Mouse (Mus musculus) midbrain, embryonic 13.5 days (tissue): ENCODE measurements around the gene Eif6. TPM values are rescaled to one million over a fixed set of nuclear protein-coding genes. Genes with fewer than 3 reads are reported as not detected.

ENCODE experiments used
- ATAC-seq: fragments of 200-750 bp; cut with Nextera tagmentation; 2 replicates; pipeline ENCODE4 v1.8.0; 2017; ENCODE audit warnings: mild to moderate bottlenecking, moderate TSS enrichment, moderate library complexity
- H3K27ac ChIP-seq: fragments of 300-500 bp; sonication (generic); 2 replicates; pipeline ENCODE4 v1.5.1; 2015; ENCODE audit warnings: inconsistent platforms, mild to moderate bottlenecking, moderate library complexity
- H3K27me3 ChIP-seq: fragments of 300-500 bp; sonication (generic); 2 replicates; pipeline ENCODE4 v1.6.1; 2015; ENCODE audit warnings: mild to moderate bottlenecking, inconsistent platforms
- H3K36me3 ChIP-seq: fragments of 300-500 bp; sonication (generic); 2 replicates; pipeline ENCODE4 v1.6.1; 2015; ENCODE audit warnings: mild to moderate bottlenecking, inconsistent platforms
- H3K4me1 ChIP-seq: fragments of 300-500 bp; sonication (generic); replicated peaks from 2 replicates; pipeline ENCODE4 v1.6.1; 2015; ENCODE audit warnings: inconsistent platforms
- H3K4me2 ChIP-seq: fragments of 300-500 bp; sonication (generic); replicated peaks from 2 replicates; pipeline ENCODE4 v1.6.1; 2015; ENCODE audit warnings: moderate library complexity, mild to moderate bottlenecking, inconsistent platforms
- H3K4me3 ChIP-seq: fragments of 300-500 bp; sonication (generic); replicated peaks from 2 replicates; pipeline ENCODE4 v1.5.1; 2015; ENCODE audit warnings: mild to moderate bottlenecking, inconsistent platforms
- H3K9ac ChIP-seq: fragments of 300-500 bp; sonication (generic); replicated peaks from 2 replicates; pipeline ENCODE4 v1.6.1; 2015; ENCODE audit warnings: mild to moderate bottlenecking, inconsistent platforms
- H3K9me3 ChIP-seq: fragments of 300-500 bp; sonication (generic); 2 replicates; pipeline ENCODE4 v1.6.1; 2016; ENCODE audit warnings: mild to moderate bottlenecking, inconsistent platforms
- WGBS: fragments of 180-500 bp; shearing (Covaris S2); methylation state at CpG from one replicate; pipeline ENCODE4 v1.1.7; 2015; 5-methylcytosine and 5-hydroxymethylcytosine counted together
- polyA plus RNA-seq: library from polyadenylated mRNA; unstranded; fragments of >200 nt; fragmentation: Nextera tagmentation; extraction: Ambion mirVana; gene quantifications from 2 replicates; pipeline ENCODE4 v1.2.1, GENCODE M21; 2015

The Eif6 gene
- 157 and 161 TPM in 2 replicates for polyA plus RNA-seq

GRCm38 (mm10) chr2:155826630-155827424, at the start of gene Eif6:
Eif6 (minus strand) TSS chr2:155826925.
- peak within 1 kb of the TSS; percentile 91 for H3K4me3 ChIP-seq
- H3K4me2 ChIP-seq = peak within 1 kb of the TSS; percentile 97
- peaks cover 24% of the 10 kb centered on the region for H3K4me1 ChIP-seq
- peak; percentile 95 for ATAC-seq
- H3K27ac ChIP-seq = peak within 1 kb of the TSS; percentile 81
- 2% methylated on average over 27 of the region's 27 CpGs for WGBS
- peaks cover 21% of the 10 kb centered on the region for H3K36me3 ChIP-seq
- H3K9me3 ChIP-seq = no peaks in the 10 kb centered on the region
- H3K27me3 ChIP-seq = no peaks in the 10 kb centered on the region
- H3K9ac ChIP-seq = peak within 1 kb of the TSS; percentile 75

- Histone ChIP-seq H3K36me3 (peaks cover 29% of the 10 kb centered on the region), H3K27me3 (no peaks in the 10 kb centered on the region), H3K9ac (no peak overlapping the region), H3K27ac (no peak overlapping the region), H3K9me3 (no peaks in the 10 kb centered on the region), H3K4me2 (no peak overlapping the region), H3K4me1 (0 out of 2 replicates have a peak, but pooled peaks cover 3% of the 10 kb centered on the region), H3K4me3 (no peak overlapping the region)
- WGBS = 92% methylated on average over 6 of the region's 6 CpGs
- no peak for ATAC-seq
Measured at GRCm38 (mm10) chr2:155873636-155874035, 46.9 kb upstream of the Eif6 start.

- H3K36me3 ChIP-seq = peaks cover 33% of the 10 kb centered on the region
- no peak for ATAC-seq
- H3K4me3 ChIP-seq = no peak overlapping the region
- 0 out of 2 replicates have a peak, but pooled peaks cover 3% of the 10 kb centered on the region for H3K4me1 ChIP-seq
- no peaks in the 10 kb centered on the region for H3K9me3 ChIP-seq
- no peak overlapping the region for H3K9ac ChIP-seq
- peak overlapping the region; percentile 20; the same call in 1 of the 2 replicates for H3K27ac ChIP-seq
- H3K27me3 ChIP-seq = no peaks in the 10 kb centered on the region
- no peak overlapping the region for H3K4me2 ChIP-seq
- 76% methylated on average over 10 of the region's 10 CpGs for WGBS
Measured at GRCm38 (mm10) chr2:155872930-155873507, 46.3 kb upstream of the Eif6 start.

- 0 out of 2 replicates have a peak, but pooled peaks cover 3% of the 10 kb centered on the region for H3K4me1 ChIP-seq
- no peaks in the 10 kb centered on the region for H3K27me3 ChIP-seq
- no peak overlapping the region for H3K4me3 ChIP-seq
- no peak overlapping the region for H3K4me2 ChIP-seq
- 78% methylated on average over 8 of the region's 8 CpGs for WGBS
- H3K9ac ChIP-seq = no peak overlapping the region
- no peaks in the 10 kb centered on the region for H3K9me3 ChIP-seq
- peaks cover 32% of the 10 kb centered on the region for H3K36me3 ChIP-seq
- ATAC-seq = no peak
- peak overlapping the region; percentile 20 for H3K27ac ChIP-seq
Measured at GRCm38 (mm10) chr2:155872486-155872885, 45.8 kb upstream of the Eif6 start.

- ATAC-seq = no peak
- Histone ChIP-seq H3K9me3 (no peaks in the 10 kb centered on the region), H3K4me3 (no peak overlapping the region), H3K4me2 (no peak overlapping the region), H3K27me3 (no peaks in the 10 kb centered on the region), H3K27ac (no peak overlapping the region), H3K4me1 (0 out of 2 replicates have a peak, but pooled peaks cover 3% of the 10 kb centered on the region), H3K36me3 (peaks cover 16% of the 10 kb centered on the region), H3K9ac (no peak overlapping the region)
- 82% methylated on average over 5 of the region's 5 CpGs for WGBS
Measured at GRCm38 (mm10) chr2:155869772-155870171, 43.0 kb upstream of the Eif6 start.

GRCm38 (mm10) chr2:155868320-155868719, 41.6 kb upstream of the Eif6 start:
- ATAC-seq = no peak
- 97% methylated on average over 8 of the region's 8 CpGs for WGBS
- no peak overlapping the region for H3K4me2 ChIP-seq
- H3K27me3 ChIP-seq = no peaks in the 10 kb centered on the region
- H3K4me3 ChIP-seq = no peak overlapping the region
- H3K27ac ChIP-seq = no peak overlapping the region
- no peaks in the 10 kb centered on the region for H3K9me3 ChIP-seq
- H3K36me3 ChIP-seq = peaks cover 10% of the 10 kb centered on the region
- peaks cover 10% of the 10 kb centered on the region for H3K4me1 ChIP-seq
- no peak overlapping the region for H3K9ac ChIP-seq

GRCm38 (mm10) chr2:155863301-155863867, 36.7 kb upstream of the Eif6 start:
- no peaks in the 10 kb centered on the region for H3K9me3 ChIP-seq
- peak overlapping the region; percentile 26; the same call in 1 of the 2 replicates for H3K4me2 ChIP-seq
- H3K27ac ChIP-seq = peak overlapping the region; percentile 58
- H3K4me1 ChIP-seq = peaks cover 19% of the 10 kb centered on the region
- no peak overlapping the region for H3K4me3 ChIP-seq
- no peaks in the 10 kb centered on the region for H3K27me3 ChIP-seq
- H3K9ac ChIP-seq = no peak overlapping the region
- H3K36me3 ChIP-seq = peaks cover under 1% of the 10 kb centered on the region
- 51% methylated on average over 11 of the region's 11 CpGs for WGBS
- peak; percentile 78 for ATAC-seq

- Histone ChIP-seq H3K27ac (peak overlapping the region; percentile 70), H3K36me3 (peaks cover 3% of the 10 kb centered on the region; the same call in 1 of the 2 replicates), H3K9me3 (no peaks in the 10 kb centered on the region), H3K27me3 (no peaks in the 10 kb centered on the region), H3K4me2 (peak overlapping the region; percentile 26), H3K4me1 (peaks cover 19% of the 10 kb centered on the region), H3K4me3 (no peak overlapping the region), H3K9ac (no peak overlapping the region)
- ATAC-seq = peak; percentile 94
- 71% methylated on average over 13 of the region's 13 CpGs for WGBS
Measured at GRCm38 (mm10) chr2:155862573-155863300, 36.0 kb upstream of the Eif6 start.

GRCm38 (mm10) chr2:155861581-155861980, 34.9 kb upstream of the Eif6 start:
- peaks cover 11% of the 10 kb centered on the region for H3K36me3 ChIP-seq
- ATAC-seq = no peak
- no peak overlapping the region for H3K4me2 ChIP-seq
- H3K27me3 ChIP-seq = no peaks in the 10 kb centered on the region
- H3K4me3 ChIP-seq = no peak overlapping the region
- H3K4me1 ChIP-seq = peaks cover 19% of the 10 kb centered on the region
- H3K9me3 ChIP-seq = no peaks in the 10 kb centered on the region
- 94% methylated on average over 6 of the region's 6 CpGs for WGBS
- H3K9ac ChIP-seq = no peak overlapping the region
- no peak overlapping the region for H3K27ac ChIP-seq

- Histone ChIP-seq H3K36me3 (peaks cover 14% of the 10 kb centered on the region), H3K4me3 (no peak overlapping the region), H3K27me3 (no peaks in the 10 kb centered on the region), H3K9me3 (no peaks in the 10 kb centered on the region), H3K27ac (no peak overlapping the region), H3K4me1 (peaks cover 19% of the 10 kb centered on the region), H3K4me2 (no peak overlapping the region), H3K9ac (no peak overlapping the region)
- WGBS = 84% methylated on average over 7 of the region's 7 CpGs
- no peak for ATAC-seq
Measured at GRCm38 (mm10) chr2:155860102-155860501, 33.4 kb upstream of the Eif6 start.

GRCm38 (mm10) chr2:155852536-155852935, 25.8 kb upstream of the Eif6 start:
- WGBS = 93% methylated on average over 5 of the region's 5 CpGs
- H3K36me3 ChIP-seq = peaks cover 60% of the 10 kb centered on the region
- no peak overlapping the region for H3K27ac ChIP-seq

More at GRCm38 (mm10) chr2:155852536-155852935, 25.8 kb upstream of the Eif6 start:
- no peaks in the 10 kb centered on the region for H3K9me3 ChIP-seq
- H3K4me3 ChIP-seq = no peak overlapping the region
- no peaks in the 10 kb centered on the region for H3K4me1 ChIP-seq
- H3K4me2 ChIP-seq = no peak overlapping the region
- no peaks in the 10 kb centered on the region for H3K27me3 ChIP-seq
- ATAC-seq = no peak
- H3K9ac ChIP-seq = no peak overlapping the region
